Mouse (Mus musculus): Measurements from ENCODE around the gene Ing1. TPM values are rescaled to one million over a fixed set of nuclear protein-coding genes. Genes with fewer than 3 reads are reported as not detected.
"Not testable (repeated sequence)": the region's sequence is repeated elsewhere in the genome, so short reads cannot be mapped to it uniquely, and the experiment has no call there.

Ing1 gene
- polyA plus RNA-seq, 1 experiment from 2014 or later = 26.6 TPM

GRCm38 (mm10) chr8:11557768-11558629, 2.6 kb downstream of the Ing1 start:
- Histone ChIP-seq H3K4me1 (ENCODE audit: control insufficient read depth in 2 of 2, insufficient read depth in 2 of 2, low read length in 2 of 2) (peaks cover 0 to 25% of the 10 kb centered on the region in 2 experiments; a peak in 2 of 4 replicates), H3K27ac (replicated peaks in 1 of 2; ENCODE audit: control insufficient read depth in 1 of 2, insufficient read depth in 1 of 2, low read depth in 2 of 2, low read length in 2 of 2) (peak overlapping the region; percentile 87 to 99), H3K4me2 (ENCODE audit: low read length) (peak overlapping the region; percentile 83), H3K9me3 (ENCODE audit: control insufficient read depth, low read length) (no peaks in the 10 kb centered on the region), H3K9ac (ENCODE audit: low read length) (peak overlapping the region; percentile 97), H3K4me3 (ENCODE audit: control insufficient read depth in 1 of 2, insufficient read depth in 1 of 2, low read depth in 1 of 2, low read length in 2 of 2) (peak overlapping the region; percentile 86 to 96), H3K27me3 (ENCODE audit: control insufficient read depth, insufficient read depth, low read length) (no peaks in the 10 kb centered on the region), H3K36me3 (ENCODE audit: control insufficient read depth, insufficient read depth, low read length) (peaks cover 15% of the 10 kb centered on the region)
- WGBS = under 1% methylated on average over 67 of the region's 67 CpGs
- ATAC-seq (ENCODE audit: insufficient number of reproducible peaks, insufficient read depth, low FRiP score, low read depth) = peak; percentile 83

- Histone ChIP-seq H3K4me1 (ENCODE audit: control insufficient read depth in 2 of 2, insufficient read depth in 2 of 2, low read length in 2 of 2) (peaks cover 0 to 21% of the 10 kb centered on the region in 2 experiments; a peak in 2 of 4 replicates), H3K27me3 (ENCODE audit: control insufficient read depth, insufficient read depth, low read length) (no peaks in the 10 kb centered on the region), H3K36me3 (ENCODE audit: control insufficient read depth, insufficient read depth, low read length) (peaks cover 30% of the 10 kb centered on the region), H3K4me2 (ENCODE audit: low read length) (peak overlapping the region; percentile 79), H3K9me3 (ENCODE audit: control insufficient read depth, low read length) (no peaks in the 10 kb centered on the region), H3K4me3 (ENCODE audit: control insufficient read depth in 1 of 2, insufficient read depth in 1 of 2, low read depth in 1 of 2, low read length in 2 of 2) (peak overlapping the region in 1 of 2 experiments; percentile 76; a peak in 2 of 4 replicates), H3K9ac (ENCODE audit: low read length) (peak overlapping the region; percentile 85), H3K27ac (replicated peaks in 1 of 2; ENCODE audit: control insufficient read depth in 1 of 2, insufficient read depth in 1 of 2, low read depth in 2 of 2, low read length in 2 of 2) (no peak overlapping the region)
- WGBS = 52% methylated on average over 3 of the region's 3 CpGs
- ATAC-seq (ENCODE audit: insufficient number of reproducible peaks, insufficient read depth, low FRiP score, low read depth) = no peak
These were observed 4.1 kb downstream of the Ing1 start for GRCm38 (mm10) chr8:11559511-11559910.

- H3K36me3 ChIP-seq (ENCODE audit: control insufficient read depth, insufficient read depth, low read length) = peaks cover 36% of the 10 kb centered on the region
- 76% methylated on average over 9 of the region's 9 CpGs for WGBS
- no peaks in the 10 kb centered on the region for H3K9me3 ChIP-seq (ENCODE audit: control insufficient read depth, low read length)
- no peak overlapping the region for H3K9ac ChIP-seq (ENCODE audit: low read length)
- H3K4me3 ChIP-seq (ENCODE audit: control insufficient read depth in 1 of 2, insufficient read depth in 1 of 2, low read depth in 1 of 2, low read length in 2 of 2) = no peak overlapping the region
- H3K4me2 ChIP-seq (ENCODE audit: low read length) = no peak overlapping the region
- H3K27me3 ChIP-seq (ENCODE audit: control insufficient read depth, insufficient read depth, low read length) = no peaks in the 10 kb centered on the region
- H3K27ac ChIP-seq (replicated peaks in 1 of 2; ENCODE audit: control insufficient read depth in 1 of 2, insufficient read depth in 1 of 2, low read depth in 2 of 2, low read length in 2 of 2) = no peak overlapping the region
- no peak for ATAC-seq (ENCODE audit: insufficient number of reproducible peaks, insufficient read depth, low FRiP score, low read depth)
- peaks cover 0 to 18% of the 10 kb centered on the region in 2 experiments; a peak in 2 of 4 replicates for H3K4me1 ChIP-seq (ENCODE audit: control insufficient read depth in 2 of 2, insufficient read depth in 2 of 2, low read length in 2 of 2)
These were observed 4.8 kb downstream of the Ing1 start for GRCm38 (mm10) chr8:11560220-11560619.

GRCm38 (mm10) chr8:11564236-11564635, 8.9 kb downstream of the Ing1 start:
- ATAC-seq (ENCODE audit: insufficient number of reproducible peaks, insufficient read depth, low FRiP score, low read depth) = no peak
- no peaks in the 10 kb centered on the region for H3K27me3 ChIP-seq (ENCODE audit: control insufficient read depth, insufficient read depth, low read length)
- 90% methylated on average over 5 of the region's 5 CpGs for whole genome bisulfite sequencing
- no peak overlapping the region for H3K4me3 ChIP-seq (ENCODE audit: control insufficient read depth in 1 of 2, insufficient read depth in 1 of 2, low read depth in 1 of 2, low read length in 2 of 2)
- peaks cover 0 to 11% of the 10 kb centered on the region in 2 experiments; a peak in 2 of 4 replicates for H3K4me1 ChIP-seq (ENCODE audit: control insufficient read depth in 2 of 2, insufficient read depth in 2 of 2, low read length in 2 of 2)
- H3K36me3 ChIP-seq (ENCODE audit: control insufficient read depth, insufficient read depth, low read length) = peaks cover 53% of the 10 kb centered on the region
- no peaks in the 10 kb centered on the region for H3K9me3 ChIP-seq (ENCODE audit: control insufficient read depth, low read length)
- H3K27ac ChIP-seq (replicated peaks in 1 of 2; ENCODE audit: control insufficient read depth in 1 of 2, insufficient read depth in 1 of 2, low read depth in 2 of 2, low read length in 2 of 2) = no peak overlapping the region
- no peak overlapping the region for H3K4me2 ChIP-seq (ENCODE audit: low read length)
- no peak overlapping the region for H3K9ac ChIP-seq (ENCODE audit: low read length)

- Histone ChIP-seq H3K36me3 (ENCODE audit: control insufficient read depth, insufficient read depth, low read length) (peaks cover 53% of the 10 kb centered on the region), H3K4me1 (ENCODE audit: control insufficient read depth in 2 of 2, insufficient read depth in 2 of 2, low read length in 2 of 2) (peaks cover 0 to 7% of the 10 kb centered on the region in 2 experiments; a peak in 1 of 4 replicates), H3K4me3 (ENCODE audit: control insufficient read depth in 1 of 2, insufficient read depth in 1 of 2, low read depth in 1 of 2, low read length in 2 of 2) (no peak overlapping the region), H3K4me2 (ENCODE audit: low read length) (no peak overlapping the region), H3K9me3 (ENCODE audit: control insufficient read depth, low read length) (no peaks in the 10 kb centered on the region), H3K27me3 (ENCODE audit: control insufficient read depth, insufficient read depth, low read length) (no peaks in the 10 kb centered on the region), H3K27ac (replicated peaks in 1 of 2; ENCODE audit: control insufficient read depth in 1 of 2, insufficient read depth in 1 of 2, low read depth in 2 of 2, low read length in 2 of 2) (0 out of 4 replicates have a peak overlapping the region, but pooled peaks of 1 of the 2 experiments have one; percentile 9), H3K9ac (ENCODE audit: low read length) (no peak overlapping the region)
- ATAC-seq (ENCODE audit: insufficient number of reproducible peaks, insufficient read depth, low FRiP score, low read depth) = no peak
- 89% methylated on average over 7 of the region's 7 CpGs for WGBS
These were observed 9.3 kb downstream of the Ing1 start for GRCm38 (mm10) chr8:11564721-11565120.

GRCm38 (mm10) chr8:11568193-11568592, 12.8 kb downstream of the Ing1 start:
- WGBS = 98% methylated on average over 2 of the region's 2 CpGs
- not testable (repeated sequence) for H3K4me3 ChIP-seq (ENCODE audit: control insufficient read depth in 1 of 2, insufficient read depth in 1 of 2, low read depth in 1 of 2, low read length in 2 of 2); H3K9ac ChIP-seq (ENCODE audit: low read length); H3K4me2 ChIP-seq (ENCODE audit: low read length); H3K4me1 ChIP-seq (ENCODE audit: control insufficient read depth in 2 of 2, insufficient read depth in 2 of 2, low read length in 2 of 2); H3K27me3 ChIP-seq (ENCODE audit: control insufficient read depth, insufficient read depth, low read length); H3K9me3 ChIP-seq (ENCODE audit: control insufficient read depth, low read length); H3K27ac ChIP-seq (replicated peaks in 1 of 2; ENCODE audit: control insufficient read depth in 1 of 2, insufficient read depth in 1 of 2, low read depth in 2 of 2, low read length in 2 of 2); ATAC-seq (ENCODE audit: insufficient number of reproducible peaks, insufficient read depth, low FRiP score, low read depth)
- peaks cover 36% of the 10 kb centered on the region for H3K36me3 ChIP-seq (ENCODE audit: control insufficient read depth, insufficient read depth, low read length)

GRCm38 (mm10) chr8:11569260-11570097, 14.1 kb downstream of the Ing1 start:
- H3K4me3 ChIP-seq (ENCODE audit: control insufficient read depth in 1 of 2, insufficient read depth in 1 of 2, low read depth in 1 of 2, low read length in 2 of 2) = no peak overlapping the region
- H3K36me3 ChIP-seq (ENCODE audit: control insufficient read depth, insufficient read depth, low read length) = peaks cover 23% of the 10 kb centered on the region
- 77% methylated on average over 22 of the region's 22 CpGs for WGBS
- no peak overlapping the region for H3K9ac ChIP-seq (ENCODE audit: low read length)
- ATAC-seq (ENCODE audit: insufficient number of reproducible peaks, insufficient read depth, low FRiP score, low read depth) = no peak
- H3K27me3 ChIP-seq (ENCODE audit: control insufficient read depth, insufficient read depth, low read length) = no peaks in the 10 kb centered on the region
- H3K4me2 ChIP-seq (ENCODE audit: low read length) = no peak overlapping the region
- no peaks in the 10 kb centered on the region for H3K4me1 ChIP-seq (ENCODE audit: control insufficient read depth in 2 of 2, insufficient read depth in 2 of 2, low read length in 2 of 2)
- no peaks in the 10 kb centered on the region for H3K9me3 ChIP-seq (ENCODE audit: control insufficient read depth, low read length)
- H3K27ac ChIP-seq (replicated peaks in 1 of 2; ENCODE audit: control insufficient read depth in 1 of 2, insufficient read depth in 1 of 2, low read depth in 2 of 2, low read length in 2 of 2) = no peak overlapping the region
